Mouse (Mus musculus): Measurements from ENCODE around the gene Adamts16. TPM values are rescaled to one million over a fixed set of nuclear protein-coding genes. Genes with fewer than 3 reads are reported as not detected.

The Adamts16 gene
- polyA plus RNA-seq, 1 experiment from 2014 or later: 11.2 TPM

- H3K4me3 ChIP-seq (ENCODE audit: low read length): no peak overlapping the region
- no peak for ATAC-seq (ENCODE audit: low FRiP score, low TSS enrichment)
- peak overlapping the region; percentile 65; the same call in 1 of the 2 replicates for H3K4me2 ChIP-seq (replicated peaks; ENCODE audit: low read depth, low read length)
- no peaks in the 10 kb centered on the region for H3K36me3 ChIP-seq (ENCODE audit: control insufficient read depth, insufficient read depth, low read length)
- WGBS: 57% methylated on average over 4 of the region's 4 CpGs
- H3K4me1 ChIP-seq (ENCODE audit: control insufficient read depth, insufficient read depth, low read length): peaks cover 11% of the 10 kb centered on the region; the same call in 1 of the 2 replicates
- H3K9me3 ChIP-seq (ENCODE audit: control insufficient read depth, low read length): no peaks in the 10 kb centered on the region
- no peak overlapping the region for H3K9ac ChIP-seq (ENCODE audit: low read depth, low read length)
- H3K27ac ChIP-seq (ENCODE audit: low read depth, low read length): no peak overlapping the region
- H3K27me3 ChIP-seq (ENCODE audit: control insufficient read depth, insufficient read depth, low read length): peaks cover 5% of the 10 kb centered on the region; the same call in 1 of the 2 replicates
Measured at GRCm38 (mm10) chr13:70842126-70842525, 515 bp upstream of the Adamts16 start.

- Histone ChIP-seq H3K27me3 (ENCODE audit: control insufficient read depth, insufficient read depth, low read length) (peaks cover 5% of the 10 kb centered on the region; the same call in 1 of the 2 replicates), H3K4me3 (ENCODE audit: low read length) (peak overlapping the region; percentile 44; the same call in 1 of the 2 replicates), H3K27ac (ENCODE audit: low read depth, low read length) (no peak overlapping the region), H3K36me3 (ENCODE audit: control insufficient read depth, insufficient read depth, low read length) (no peaks in the 10 kb centered on the region; the same call in 1 of the 2 replicates), H3K9me3 (ENCODE audit: control insufficient read depth, low read length) (no peaks in the 10 kb centered on the region), H3K4me1 (ENCODE audit: control insufficient read depth, insufficient read depth, low read length) (peaks cover 7% of the 10 kb centered on the region; the same call in 1 of the 2 replicates), H3K9ac (ENCODE audit: low read depth, low read length) (peak overlapping the region; percentile 19; the same call in 1 of the 2 replicates), H3K4me2 (replicated peaks; ENCODE audit: low read depth, low read length) (peak overlapping the region; percentile 65)
- peak; percentile 74; the same call in 1 of the 2 replicates for ATAC-seq (ENCODE audit: low FRiP score, low TSS enrichment)
- 5% methylated on average over 6 of the region's 6 CpGs for WGBS
Measured at GRCm38 (mm10) chr13:70840161-70840560, 1.4 kb downstream of the Adamts16 start.

DNA sequence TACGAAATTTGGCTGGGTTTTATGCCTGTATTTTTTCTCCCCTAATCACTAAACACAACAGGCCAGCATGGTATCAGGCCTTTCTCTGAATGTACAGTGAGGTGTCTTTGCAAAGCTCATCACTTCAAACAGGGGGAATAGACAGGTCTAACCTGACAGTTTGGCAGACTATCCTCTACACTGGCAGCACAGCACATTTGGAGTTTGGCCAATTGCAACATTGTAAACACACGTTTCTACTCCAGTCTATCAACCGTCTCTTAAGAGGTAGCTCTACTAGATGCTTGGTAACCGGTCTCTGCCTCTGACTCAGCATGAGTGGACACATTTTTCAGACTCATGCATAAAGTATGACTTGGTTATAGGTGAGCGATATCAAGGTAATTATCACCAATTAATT lies 4.0 kb downstream of the Adamts16 start:
- Histone ChIP-seq H3K4me2 (replicated peaks; ENCODE audit: low read depth, low read length) (no peak overlapping the region), H3K27ac (ENCODE audit: low read depth, low read length) (no peak overlapping the region), H3K9me3 (ENCODE audit: control insufficient read depth, low read length) (no peaks in the 10 kb centered on the region), H3K36me3 (ENCODE audit: control insufficient read depth, insufficient read depth, low read length) (no peaks in the 10 kb centered on the region; the same call in 1 of the 2 replicates), H3K4me3 (ENCODE audit: low read length) (no peak overlapping the region), H3K9ac (ENCODE audit: low read depth, low read length) (no peak overlapping the region), H3K4me1 (ENCODE audit: control insufficient read depth, insufficient read depth, low read length) (peaks cover 7% of the 10 kb centered on the region; the same call in 1 of the 2 replicates), H3K27me3 (ENCODE audit: control insufficient read depth, insufficient read depth, low read length) (peaks cover 5% of the 10 kb centered on the region; the same call in 1 of the 2 replicates)
- no peak for ATAC-seq (ENCODE audit: low FRiP score, low TSS enrichment)
- WGBS: 73% methylated on average over 5 of the region's 5 CpGs

- H3K9me3 ChIP-seq (ENCODE audit: control insufficient read depth, low read length): no peaks in the 10 kb centered on the region
- H3K4me1 ChIP-seq (ENCODE audit: control insufficient read depth, insufficient read depth, low read length): peaks cover 7% of the 10 kb centered on the region; the same call in 1 of the 2 replicates
- no peak overlapping the region for H3K4me2 ChIP-seq (replicated peaks; ENCODE audit: low read depth, low read length)
- H3K4me3 ChIP-seq (ENCODE audit: low read length): no peak overlapping the region
- ATAC-seq (ENCODE audit: low FRiP score, low TSS enrichment): no peak
- no peak overlapping the region for H3K9ac ChIP-seq (ENCODE audit: low read depth, low read length)
- no peaks in the 10 kb centered on the region for H3K27me3 ChIP-seq (ENCODE audit: control insufficient read depth, insufficient read depth, low read length)
- H3K27ac ChIP-seq (ENCODE audit: low read depth, low read length): no peak overlapping the region
- no peaks in the 10 kb centered on the region; the same call in 1 of the 2 replicates for H3K36me3 ChIP-seq (ENCODE audit: control insufficient read depth, insufficient read depth, low read length)
- 62% methylated on average over 7 of the region's 7 CpGs for WGBS
Measured at GRCm38 (mm10) chr13:70836246-70836645, 5.4 kb downstream of the Adamts16 start.

GRCm38 (mm10) chr13:70832593-70833138 lies 8.9 kb downstream of the Adamts16 start:
- Histone ChIP-seq H3K4me2 (replicated peaks; ENCODE audit: low read depth, low read length) (no peak overlapping the region), H3K4me3 (ENCODE audit: low read length) (no peak overlapping the region), H3K9ac (ENCODE audit: low read depth, low read length) (no peak overlapping the region), H3K4me1 (ENCODE audit: control insufficient read depth, insufficient read depth, low read length) (peaks cover 3% of the 10 kb centered on the region; the same call in 1 of the 2 replicates), H3K36me3 (ENCODE audit: control insufficient read depth, insufficient read depth, low read length) (no peaks in the 10 kb centered on the region; the same call in 1 of the 2 replicates), H3K27ac (ENCODE audit: low read depth, low read length) (no peak overlapping the region), H3K9me3 (ENCODE audit: control insufficient read depth, low read length) (no peaks in the 10 kb centered on the region), H3K27me3 (ENCODE audit: control insufficient read depth, insufficient read depth, low read length) (no peaks in the 10 kb centered on the region)
- 77% methylated on average over 6 of the region's 6 CpGs for WGBS
- ATAC-seq (ENCODE audit: low FRiP score, low TSS enrichment): no peak

GRCm38 (mm10) chr13:70831041-70831440 lies 10.6 kb downstream of the Adamts16 start:
- H3K4me1 ChIP-seq (ENCODE audit: control insufficient read depth, insufficient read depth, low read length): no peaks in the 10 kb centered on the region
- H3K4me3 ChIP-seq (ENCODE audit: low read length): no peak overlapping the region
- no peaks in the 10 kb centered on the region for H3K9me3 ChIP-seq (ENCODE audit: control insufficient read depth, low read length)
- H3K27me3 ChIP-seq (ENCODE audit: control insufficient read depth, insufficient read depth, low read length): no peaks in the 10 kb centered on the region
- no peak for ATAC-seq (ENCODE audit: low FRiP score, low TSS enrichment)
- no peak overlapping the region for H3K9ac ChIP-seq (ENCODE audit: low read depth, low read length)
- no peaks in the 10 kb centered on the region; the same call in 1 of the 2 replicates for H3K36me3 ChIP-seq (ENCODE audit: control insufficient read depth, insufficient read depth, low read length)
- no peak overlapping the region for H3K4me2 ChIP-seq (replicated peaks; ENCODE audit: low read depth, low read length)
- H3K27ac ChIP-seq (ENCODE audit: low read depth, low read length): no peak overlapping the region
- WGBS: 68% methylated on average over 4 of the region's 4 CpGs

DNA sequence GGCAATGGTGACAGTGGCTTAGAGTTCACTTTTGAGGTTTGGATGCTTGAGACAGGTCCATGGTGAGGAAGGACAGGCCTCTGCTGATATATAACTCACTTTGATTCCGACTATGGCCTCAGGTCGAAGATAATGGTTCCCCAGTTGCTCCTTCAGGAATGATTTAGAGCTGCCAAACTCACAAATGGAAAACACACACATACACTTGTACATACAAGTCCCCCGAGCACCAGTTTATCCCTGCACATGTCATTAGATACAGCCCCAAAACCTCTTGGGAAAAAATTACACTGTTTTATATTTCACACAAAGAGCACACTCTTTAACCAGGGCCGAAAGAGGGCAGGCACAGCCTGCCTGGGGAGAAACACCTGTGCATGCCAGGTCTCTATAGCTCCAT lies 14.1 kb downstream of the Adamts16 start:
- Histone ChIP-seq H3K4me1 (ENCODE audit: control insufficient read depth, insufficient read depth, low read length) (no peaks in the 10 kb centered on the region), H3K27me3 (ENCODE audit: control insufficient read depth, insufficient read depth, low read length) (no peaks in the 10 kb centered on the region), H3K9me3 (ENCODE audit: control insufficient read depth, low read length) (no peaks in the 10 kb centered on the region), H3K9ac (ENCODE audit: low read depth, low read length) (no peak overlapping the region), H3K4me2 (replicated peaks; ENCODE audit: low read depth, low read length) (no peak overlapping the region), H3K4me3 (ENCODE audit: low read length) (no peak overlapping the region), H3K27ac (ENCODE audit: low read depth, low read length) (no peak overlapping the region), H3K36me3 (ENCODE audit: control insufficient read depth, insufficient read depth, low read length) (no peaks in the 10 kb centered on the region)
- ATAC-seq (ENCODE audit: low FRiP score, low TSS enrichment): no peak
- 57% methylated on average over 4 of the region's 4 CpGs for WGBS

- Histone ChIP-seq H3K4me1 (ENCODE audit: control insufficient read depth, insufficient read depth, low read length) (no peaks in the 10 kb centered on the region), H3K9ac (ENCODE audit: low read depth, low read length) (no peak overlapping the region), H3K4me3 (ENCODE audit: low read length) (no peak overlapping the region), H3K36me3 (ENCODE audit: control insufficient read depth, insufficient read depth, low read length) (no peaks in the 10 kb centered on the region), H3K27me3 (ENCODE audit: control insufficient read depth, insufficient read depth, low read length) (no peaks in the 10 kb centered on the region), H3K4me2 (replicated peaks; ENCODE audit: low read depth, low read length) (no peak overlapping the region), H3K9me3 (ENCODE audit: control insufficient read depth, low read length) (no peaks in the 10 kb centered on the region), H3K27ac (ENCODE audit: low read depth, low read length) (no peak overlapping the region)
- WGBS: 41% methylated on average over 5 of the region's 5 CpGs
- ATAC-seq (ENCODE audit: low FRiP score, low TSS enrichment): no peak
Measured at GRCm38 (mm10) chr13:70825265-70825664, 16.3 kb downstream of the Adamts16 start.

- H3K4me2 ChIP-seq (replicated peaks; ENCODE audit: low read depth, low read length): no peak overlapping the region
- H3K9ac ChIP-seq (ENCODE audit: low read depth, low read length): no peak overlapping the region
- H3K4me1 ChIP-seq (ENCODE audit: control insufficient read depth, insufficient read depth, low read length): no peaks in the 10 kb centered on the region
- peak; percentile 71 for ATAC-seq (ENCODE audit: low FRiP score, low TSS enrichment)
- no peaks in the 10 kb centered on the region for H3K27me3 ChIP-seq (ENCODE audit: control insufficient read depth, insufficient read depth, low read length)
- H3K4me3 ChIP-seq (ENCODE audit: low read length): no peak overlapping the region
- H3K9me3 ChIP-seq (ENCODE audit: control insufficient read depth, low read length): no peaks in the 10 kb centered on the region
- no peak overlapping the region for H3K27ac ChIP-seq (ENCODE audit: low read depth, low read length)
- 32% methylated on average over 8 of the region's 8 CpGs for WGBS
- H3K36me3 ChIP-seq (ENCODE audit: control insufficient read depth, insufficient read depth, low read length): no peaks in the 10 kb centered on the region
Measured at GRCm38 (mm10) chr13:70823757-70824156, 17.9 kb downstream of the Adamts16 start.
